Mouse (Mus musculus) olfactory bulb, adult 2 months (tissue): ENCODE data around the gene Capn15. TPM values are rescaled to one million over a fixed set of nuclear protein-coding genes. Genes with fewer than 3 reads are reported as not detected.
A peak's percentile ranks its signal among the peaks of the same experiment; 100 is the strongest.

ENCODE experiments used
- H3K27ac ChIP-seq: fragments of 200-500 bp; 2 replicates; pipeline ENCODE4 v1.5.1; 2012; ENCODE audit warnings: low read depth, low read length; ENCODE audit not compliant: insufficient read depth
- H3K4me1 ChIP-seq: fragments of 200-500 bp; 2 replicates; pipeline ENCODE4 v1.6.1; 2012; ENCODE audit warnings: low read length; ENCODE audit not compliant: control insufficient read depth, insufficient read depth
- H3K4me3 ChIP-seq: fragments of 200-500 bp; 2 replicates; pipeline ENCODE4 v1.5.1; 2012; ENCODE audit warnings: mild to moderate bottlenecking, low read depth, low read length, moderate library complexity; ENCODE audit not compliant: insufficient read depth
- CTCF ChIP-seq: fragments of 200-500 bp; IDR thresholded peaks from 2 replicates; pipeline ENCODE4 v1.5.1; 2012; ENCODE audit warnings: low read depth, mild to moderate bottlenecking, low read length, moderate library complexity; ENCODE audit not compliant: insufficient read depth
- POLR2A ChIP-seq: fragments of 200-500 bp; IDR thresholded peaks from 2 replicates; pipeline ENCODE4 v1.6.1; 2012; ENCODE audit warnings: mild to moderate bottlenecking, low read depth, low read length, moderate library complexity; ENCODE audit not compliant: insufficient read depth
- WGBS: fragments of 180-500 bp; shearing (Covaris S2); methylation state at CpG from one replicate; pipeline ENCODE4 v1.1.7; 2018; 5-methylcytosine and 5-hydroxymethylcytosine counted together
- polyA plus RNA-seq: library from polyadenylated mRNA; stranded (reverse); fragments of >200 nt; gene quantifications from 2 replicates; pipeline ENCODE4 v1.2.4, GENCODE M21; 2012; ENCODE audit warnings: low replicate concordance; ENCODE audit not compliant: missing spikeins, insufficient read depth, insufficient read length

Capn15 gene
- polyA plus RNA-seq, 1 experiment, result not detected

GRCm38 (mm10) chr17:25911816-25912215 lies 73.8 kb downstream of the Capn15 start:
- Histone ChIP-seq H3K4me3 (no peak overlapping the region), H3K4me1 (peaks cover 12% of the 10 kb centered on the region), H3K27ac (peak overlapping the region; percentile 80)
- WGBS, result 62% methylated on average over 4 of the region's 4 CpGs
- TF ChIP-seq CTCF, result no peak
- TF ChIP-seq POLR2A, result no peak

Other genes starting within 250 kb of the Capn15 start
- gene Mslnl, start 249.8 kb downstream of the Capn15 start, polyA plus RNA-seq, result not detected in 2 replicates
- gene Msln, start 231.4 kb downstream of the Capn15 start, polyA plus RNA-seq, result not detected in 2 replicates
- not detected in 2 replicates for gene Narfl, start 212.0 kb downstream of the Capn15 start, polyA plus RNA-seq
- gene Haghl, start 200.1 kb downstream of the Capn15 start, polyA plus RNA-seq, result not detected in 2 replicates
- not detected in 2 replicates for gene Ccdc78, start 199.2 kb downstream of the Capn15 start, polyA plus RNA-seq
- not detected in 2 replicates for gene Fam173a, start 192.9 kb downstream of the Capn15 start, polyA plus RNA-seq
- gene AC134908.4, start 190.1 kb downstream of the Capn15 start, polyA plus RNA-seq, result not detected in 2 replicates
- gene Metrn, start 188.7 kb downstream of the Capn15 start, polyA plus RNA-seq, result not detected in 2 replicates
- not detected in 2 replicates for gene Fbxl16, start 176.7 kb downstream of the Capn15 start, polyA plus RNA-seq
- gene Wdr24, start 162.2 kb downstream of the Capn15 start, polyA plus RNA-seq, result not detected in 2 replicates
- gene Jmjd8, start 156.9 kb downstream of the Capn15 start, polyA plus RNA-seq, result not detected in 2 replicates
- not detected in 2 replicates for gene Stub1, start 152.4 kb downstream of the Capn15 start, polyA plus RNA-seq
- gene Rhbdl1, start 148.5 kb downstream of the Capn15 start, polyA plus RNA-seq, result not detected in 2 replicates
- not detected in 2 replicates for gene Gm20683, start 144.0 kb downstream of the Capn15 start, polyA plus RNA-seq
- gene Rhot2, start 140.9 kb downstream of the Capn15 start, polyA plus RNA-seq, result not detected in 2 replicates
- gene Wdr90, start 124.3 kb downstream of the Capn15 start, polyA plus RNA-seq, result not detected in 2 replicates
- not detected in 2 replicates for gene Mcrip2, start 117.0 kb downstream of the Capn15 start, polyA plus RNA-seq
- gene Mettl26, start 110.7 kb downstream of the Capn15 start, polyA plus RNA-seq, result not detected in 2 replicates
- not detected in 2 replicates for gene Wfikkn1, start 104.9 kb downstream of the Capn15 start, polyA plus RNA-seq
- not detected in 2 replicates for gene Rab40c, start 66.1 kb downstream of the Capn15 start, polyA plus RNA-seq
- gene Pigq, start 40.9 kb downstream of the Capn15 start, polyA plus RNA-seq, result not detected in 2 replicates
- not detected in 2 replicates for gene Nhlrc4, start 40.8 kb downstream of the Capn15 start, polyA plus RNA-seq
- gene A930017K11Rik, start 33.2 kb downstream of the Capn15 start, polyA plus RNA-seq, result not detected in 2 replicates
- not detected in 2 replicates for gene Rab11fip3, start 83.8 kb upstream of the Capn15 start, polyA plus RNA-seq
- gene Decr2, start 104.5 kb upstream of the Capn15 start, polyA plus RNA-seq, result not detected in 2 replicates
- gene Nme4, start 109.8 kb upstream of the Capn15 start, polyA plus RNA-seq, result not detected in 2 replicates
- not detected in 2 replicates for gene Tmem8, start 127.5 kb upstream of the Capn15 start, polyA plus RNA-seq
- gene Mrpl28, start 137.7 kb upstream of the Capn15 start, polyA plus RNA-seq, result not detected in 2 replicates
- not detected in 2 replicates for gene Axin1, start 152.9 kb upstream of the Capn15 start, polyA plus RNA-seq
- not detected in 2 replicates for gene Pdia2, start 213.3 kb upstream of the Capn15 start, polyA plus RNA-seq
- not detected in 2 replicates for gene Rgs11, start 217.2 kb upstream of the Capn15 start, polyA plus RNA-seq
- not detected in 2 replicates for gene Arhgdig, start 222.0 kb upstream of the Capn15 start, polyA plus RNA-seq